Mouse (Mus musculus) T-helper 1 cell (primary cell): ENCODE results near the gene Atp1a3.
"Not testable (repeated sequence)": the region's sequence is repeated elsewhere in the genome, so short reads cannot be mapped to it uniquely, and the experiment has no call there.

ENCODE experiments used
- in situ Hi-C: fragments of 300-600 bp; cut with MboI, MseI; formaldehyde crosslinking; loops from one replicate; pipeline ENCODE4 v1.15.1; 2025; ENCODE audit warnings: high pct_unique_total_duplicates

Gene Atp1a3

GRCm38 (mm10) chr7:25005421-25006065 is at the start of gene Atp1a3:
Gene Atp1a3 (minus strand): TSS chr7:25005958.
- in situ Hi-C loops = loop anchor here (5.0 kb wide), 1 partner anchor 583 kb away; no protein-coding TSS in a partner anchor

DNA sequence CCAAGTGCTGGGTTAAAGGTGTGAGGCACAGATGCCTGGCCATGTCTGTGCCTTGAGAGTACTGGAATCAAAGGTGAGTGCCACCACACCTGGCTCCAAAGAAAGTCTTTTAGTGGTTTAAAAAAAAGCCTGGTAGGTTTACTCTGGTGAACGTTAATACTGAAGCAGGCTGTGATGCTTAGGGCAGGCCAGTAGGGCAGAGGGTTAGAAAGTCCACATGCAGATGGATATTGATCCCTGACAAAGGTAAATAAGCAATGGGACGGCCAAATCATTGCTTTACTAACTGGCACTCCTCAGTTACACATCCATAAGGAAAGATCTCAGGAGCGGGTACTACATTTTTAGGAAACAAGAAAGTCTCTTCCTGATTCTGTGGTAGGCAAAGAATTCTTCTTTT is 46.8 kb upstream of the Atp1a3 start:
- in situ Hi-C loops = no loop called here

GRCm38 (mm10) chr7:25049295-25049930 is 43.7 kb upstream of the Atp1a3 start:
- in situ Hi-C loops = no loop called here

GRCm38 (mm10) chr7:25047363-25047762 is 41.6 kb upstream of the Atp1a3 start:
- in situ Hi-C loops = no loop called here

- in situ Hi-C loops = not testable (repeated sequence)
Observed at GRCm38 (mm10) chr7:25044599-25044998, 38.8 kb upstream of the Atp1a3 start.

DNA sequence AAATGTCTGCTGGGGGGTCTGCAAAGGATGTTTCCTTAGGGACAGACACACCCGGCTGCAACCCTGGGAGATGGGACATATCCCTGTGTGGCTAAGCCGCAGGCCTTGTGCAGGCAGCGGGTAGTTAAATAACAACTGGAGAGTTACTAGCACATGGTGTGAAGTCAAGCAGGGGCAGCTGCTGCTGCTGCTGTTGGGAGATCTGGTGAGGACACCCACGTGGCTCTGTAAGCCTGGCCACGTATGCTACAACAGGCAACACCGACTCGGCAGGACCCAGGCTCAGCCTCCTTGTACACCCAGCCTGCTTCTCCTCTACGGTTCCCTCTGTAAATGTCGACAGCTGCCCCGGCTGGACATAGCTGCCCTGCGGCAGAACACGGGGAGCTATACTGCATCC is 36.2 kb upstream of the Atp1a3 start:
- in situ Hi-C loops = no loop called here

DNA sequence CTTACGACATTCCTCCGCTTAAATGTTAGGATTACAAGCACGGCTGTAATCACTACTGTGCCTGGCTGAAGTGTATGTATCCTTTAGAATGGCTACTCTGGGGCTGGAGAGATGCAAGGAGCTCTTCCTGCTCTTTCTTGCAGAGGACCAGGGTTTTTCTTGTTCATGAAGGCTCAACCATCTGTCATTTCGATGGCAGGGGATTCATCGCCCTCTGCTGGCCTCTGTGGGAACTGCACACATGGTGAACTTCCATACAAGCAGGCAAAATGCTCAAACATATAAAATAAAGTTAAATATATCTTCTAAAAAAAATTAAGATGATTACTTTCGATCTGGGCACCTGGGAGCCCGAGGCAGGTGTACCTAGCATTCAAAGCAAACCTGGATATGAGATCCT is 30.2 kb upstream of the Atp1a3 start:
- in situ Hi-C loops = no loop called here

GRCm38 (mm10) chr7:25034796-25035195 is 29.0 kb upstream of the Atp1a3 start:
- in situ Hi-C loops = no loop called here

GRCm38 (mm10) chr7:25031528-25031927 is 25.8 kb upstream of the Atp1a3 start:
- in situ Hi-C loops = no loop called here

GRCm38 (mm10) chr7:25030032-25030753 is 24.4 kb upstream of the Atp1a3 start:
- in situ Hi-C loops = no loop called here

- in situ Hi-C loops = no loop called here
Observed at GRCm38 (mm10) chr7:25026452-25026851, 20.7 kb upstream of the Atp1a3 start.

- in situ Hi-C loops = no loop called here
Observed at GRCm38 (mm10) chr7:25025855-25026439, 20.2 kb upstream of the Atp1a3 start.

GRCm38 (mm10) chr7:25011592-25011991 is 5.8 kb upstream of the Atp1a3 start:
- in situ Hi-C loops = no loop called here

DNA sequence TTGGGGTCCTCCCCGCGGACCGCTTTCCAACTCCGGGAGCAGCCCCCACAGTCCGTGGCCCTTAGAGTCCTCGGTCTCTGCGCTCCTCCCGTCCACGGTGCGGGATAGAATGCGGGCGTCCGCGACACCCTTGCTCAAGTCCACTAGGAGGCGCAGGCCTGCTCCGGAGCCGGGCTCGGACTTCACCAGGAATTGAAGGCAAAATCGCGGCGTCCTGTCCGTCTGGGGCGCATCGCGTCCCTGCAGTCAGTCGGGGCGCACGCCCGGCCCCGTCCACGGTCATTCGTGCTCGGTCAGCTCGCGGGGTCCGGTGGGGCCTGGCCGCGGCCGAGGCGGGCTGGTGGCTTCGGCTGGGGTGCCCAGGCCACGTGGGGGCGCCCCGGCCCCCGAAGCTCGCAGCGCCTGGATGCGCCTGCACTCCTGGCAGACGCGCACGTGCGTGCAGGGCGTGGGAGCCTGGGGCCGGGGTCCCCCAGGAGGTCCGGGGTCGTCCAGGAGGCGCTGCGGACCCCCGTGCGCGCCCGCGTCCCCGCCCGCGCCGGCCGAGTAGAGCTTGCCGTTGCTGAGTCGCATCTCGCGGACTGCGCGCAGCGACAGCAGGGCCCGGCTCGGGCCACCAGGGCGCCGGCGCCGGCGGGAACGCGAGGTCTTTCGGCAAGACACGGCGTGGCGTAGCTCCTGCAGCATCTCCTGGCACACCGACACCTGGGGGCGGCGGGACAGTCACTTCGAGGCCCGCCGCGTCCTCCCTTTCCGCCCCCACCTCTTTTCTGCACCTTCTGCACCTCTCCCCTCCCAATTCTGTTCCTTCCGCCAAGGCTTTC is 4.5 kb upstream of the Atp1a3 start:
- in situ Hi-C loops = no loop called here

DNA sequence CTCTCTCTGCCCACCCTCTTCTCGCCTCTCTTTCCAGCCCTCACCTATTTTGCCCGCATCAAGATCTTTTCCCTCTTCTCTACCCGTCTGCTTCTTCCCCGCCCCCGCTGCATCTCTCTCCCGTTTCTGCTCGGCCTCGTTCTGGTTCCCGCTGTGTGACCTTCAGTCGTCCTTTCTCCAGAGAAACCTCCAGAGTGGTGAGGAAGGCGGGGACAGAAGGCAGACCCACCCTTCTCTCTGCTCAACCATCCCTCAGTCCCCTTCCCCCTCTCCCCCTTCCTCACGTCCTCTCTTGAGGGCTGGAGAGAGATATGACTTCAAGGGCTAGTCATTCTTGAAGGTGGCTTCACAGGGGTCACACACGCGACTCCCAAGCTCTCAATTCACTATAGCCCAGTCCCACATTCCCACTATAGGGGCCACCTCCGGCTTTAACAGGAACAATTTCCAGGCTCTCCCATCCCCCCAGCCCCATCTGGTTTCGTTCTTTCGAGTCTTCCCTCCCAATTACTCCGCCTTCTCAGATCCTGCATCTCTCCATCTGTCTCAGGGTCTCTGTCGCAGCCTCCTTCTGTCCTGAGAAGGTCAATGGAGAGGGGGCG is 3.4 kb upstream of the Atp1a3 start:
- in situ Hi-C loops = loop anchor here (5.0 kb wide), 1 partner anchor 587 kb away; no protein-coding TSS in a partner anchor

GRCm38 (mm10) chr7:25008635-25009034 is 2.9 kb upstream of the Atp1a3 start:
- in situ Hi-C loops = loop anchor here (5.0 kb wide), 1 partner anchor 586 kb away; no protein-coding TSS in a partner anchor

DNA sequence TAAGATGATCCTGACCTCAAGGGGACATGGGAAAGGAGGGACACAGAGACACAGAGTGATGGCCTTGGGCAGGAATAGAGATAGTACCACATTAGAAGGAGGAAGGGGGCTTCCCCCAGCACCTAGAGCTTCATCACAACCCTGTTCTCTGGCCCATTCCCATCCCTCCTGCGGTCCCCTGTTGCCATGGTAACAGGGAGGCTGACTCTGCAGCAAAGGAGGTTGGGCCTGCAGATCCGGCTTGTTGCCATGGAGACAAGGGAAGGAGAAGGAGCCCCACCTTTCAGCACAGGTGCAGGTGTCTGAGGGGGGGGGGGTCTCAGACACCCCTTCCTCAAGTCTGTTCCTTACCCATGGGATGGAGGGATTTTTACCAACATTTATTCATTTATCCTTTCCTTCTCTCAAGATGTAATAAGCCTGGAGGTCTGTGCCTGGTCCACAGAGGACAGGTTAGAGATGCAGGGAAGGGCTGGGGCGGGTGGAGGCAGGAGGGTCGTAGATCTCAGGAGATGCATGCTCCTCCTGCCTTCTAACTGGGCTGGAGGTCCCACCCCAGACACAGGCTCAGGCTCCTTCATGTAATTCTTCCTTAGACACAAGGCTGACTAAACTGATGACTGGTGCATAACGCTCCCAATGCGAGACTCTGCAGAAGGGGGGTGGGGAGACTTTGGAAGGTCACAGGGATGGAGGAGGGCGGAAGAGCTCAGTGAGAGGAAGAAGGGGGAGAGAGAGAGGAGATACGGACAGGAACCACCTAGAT is 2.0 kb upstream of the Atp1a3 start:
- in situ Hi-C loops = loop anchor here (5.0 kb wide), 1 partner anchor 585 kb away; no protein-coding TSS in a partner anchor

- in situ Hi-C loops = loop anchor here (5.0 kb wide), 1 partner anchor 584 kb away; no protein-coding TSS in a partner anchor
Observed at GRCm38 (mm10) chr7:25006586-25007364, 1.0 kb upstream of the Atp1a3 start.

DNA sequence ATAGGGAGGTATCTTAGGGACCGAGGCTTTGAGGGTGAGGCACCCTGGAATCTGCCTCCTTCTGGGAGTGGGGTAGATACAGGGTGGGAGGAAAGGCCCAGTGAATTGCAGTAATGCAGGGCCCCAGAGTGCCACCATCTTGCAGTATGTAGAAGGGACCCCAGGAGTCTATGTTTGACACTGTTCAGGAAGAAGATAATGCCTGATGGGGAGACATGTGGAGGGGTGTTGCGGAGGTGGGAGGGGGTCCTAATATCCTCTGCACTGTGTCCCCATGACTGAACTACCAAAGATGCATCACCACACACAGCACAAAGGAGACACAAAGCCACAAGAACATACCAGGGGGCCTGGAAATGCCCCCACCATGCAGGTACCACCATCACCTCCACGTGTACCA is 413 bp upstream of the Atp1a3 start:
- in situ Hi-C loops = loop anchor here (5.0 kb wide), 1 partner anchor 584 kb away; no protein-coding TSS in a partner anchor
